Mouse (Mus musculus) cerebellum, adult 2 months (tissue): ENCODE measurements at regions not wholly inside any gene's neighbourhood (a gene's known extent, or its start where the extent isn't known, plus 50 kb on each side); places are given as distances from the start of the nearest gene placed in this dataset.

Source experiments
- CTCF ChIP-seq: fragments of 200-500 bp; IDR thresholded peaks from 2 replicates; pipeline ENCODE4 v1.5.1; 2011; ENCODE audit warnings: low read depth, mild to moderate bottlenecking, control low read depth, low read length, moderate library complexity, borderline replicate concordance; ENCODE audit not compliant: insufficient read depth
- POLR2A ChIP-seq: fragments of 200-500 bp; IDR thresholded peaks from 2 replicates; pipeline ENCODE4 v1.6.1; 2011; ENCODE audit warnings: low read length, control low read depth, borderline replicate concordance; ENCODE audit not compliant: insufficient read depth

- TF ChIP-seq CTCF (no peak), POLR2A (no peak)
These were observed 436.2 kb upstream of the Klf12 start for GRCm38 (mm10) chr14:100720667-100721066.
